Mouse (Mus musculus) adrenal gland, adult 18-20 months (tissue): ENCODE data around the gene Nol12. TPM values are rescaled to one million over a fixed set of nuclear protein-coding genes. Genes with fewer than 3 reads are reported as not detected.

Source experiments
- DNase-seq, 2 experiments: peaks; one replicate each; pipeline ENCODE4 v3.0.0; 2021 to 2022; ENCODE audit warnings: low spot score in 2 of 2
- microRNA-seq, 2 experiments: library from miRNA; unstranded; fragments of <30 nt; microRNA quantifications; one replicate each; pipeline ENCODE4 v1.2.0; 2021; ENCODE audit warnings: borderline number of aligned reads in 2 of 2
- total RNA-seq, 2 experiments: library from RNA; stranded (reverse); gene quantifications; 1 replicate in 1 of 2; 2 replicates in 1 of 2; pipeline ENCODE4 v1.2.3; 2021

The Nol12 gene
- total RNA-seq, 2 experiments from 2014 or later: 41.2 to 47.0 TPM

- DNase-seq: no peak
Observed at GRCm38 (mm10) chr15:78989152-78990092, 54.7 kb downstream of the Nol12 start.

DNA sequence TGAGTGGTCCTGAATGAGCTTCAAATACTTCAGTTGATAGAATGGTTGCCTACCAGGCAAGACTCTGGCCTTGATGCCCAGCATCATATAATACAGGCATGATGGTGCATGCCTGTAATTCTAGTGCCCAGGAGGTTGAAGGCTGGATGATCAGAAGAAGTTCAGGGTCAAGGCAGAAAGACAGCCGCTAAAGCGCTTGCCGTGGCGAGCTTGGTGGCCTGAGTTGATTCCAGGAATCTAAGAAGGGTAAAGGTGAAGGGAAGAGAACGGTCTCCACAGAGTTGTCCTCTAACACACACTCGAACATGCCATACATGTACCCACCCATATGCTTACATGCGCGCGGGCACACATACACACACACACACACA, 55.3 kb downstream of the Nol12 start:
- no peak for DNase-seq

GRCm38 (mm10) chr15:78990970-78991525, 56.3 kb downstream of the Nol12 start:
- no peak for DNase-seq

DNA sequence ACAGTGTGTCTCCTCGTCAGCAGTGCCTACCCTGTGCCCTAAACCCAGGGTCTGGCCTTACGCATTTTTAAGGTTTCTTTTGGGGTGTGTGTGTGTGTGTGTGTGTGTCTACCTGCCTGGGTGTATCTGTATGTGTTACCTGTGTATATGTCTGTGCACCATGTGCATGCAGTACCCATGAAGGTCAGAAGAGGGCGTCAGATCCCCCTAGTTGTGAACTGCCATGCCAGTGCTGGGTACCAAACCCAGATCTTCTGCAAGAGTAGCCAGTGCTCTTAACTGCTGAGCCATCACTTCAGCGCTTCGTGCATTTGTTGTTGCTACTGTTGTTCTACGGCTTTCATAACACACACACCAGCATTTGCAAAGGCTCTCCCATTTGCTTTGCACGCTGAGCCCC, 57.5 kb downstream of the Nol12 start:
- no peak for DNase-seq

GRCm38 (mm10) chr15:78992925-78993324, 58.2 kb downstream of the Nol12 start:
- DNase-seq: no peak

Small RNAs within 50 kb of the gene (microRNA-seq; reads per million reads assigned to microRNA genes)
- gene Mir6955: 0 to 0.47 reads per million in 2 experiments

Other genes with a start within 250 kb of the Nol12 start
- gene Elfn2, start 216.2 kb upstream of the Nol12 start, total RNA-seq: 1 to 10 TPM; 1.8 to 3.4 TPM
- gene Mfng, start 161.5 kb upstream of the Nol12 start, total RNA-seq: 10 to 100 TPM; 11.8 to 21.4 TPM
- gene Card10, start 131.9 kb upstream of the Nol12 start, total RNA-seq: 1 to 10 TPM; 5.6 to 8.1 TPM
- gene Cdc42ep1, start 92.3 kb upstream of the Nol12 start, total RNA-seq: 10 to 100 TPM; 36.2 to 53.1 TPM
- gene Lgals2, start 79.4 kb upstream of the Nol12 start, total RNA-seq: under 1 TPM in 1 of 2 experiments, not detected in 1; 0.54 TPM
- gene Gga1, start 57.7 kb upstream of the Nol12 start, total RNA-seq: 10 to 100 TPM; 55.2 to 57.2 TPM
- gene Gm49510, start 35.3 kb upstream of the Nol12 start, total RNA-seq: not detected
- gene Sh3bp1, start 35.2 kb upstream of the Nol12 start, total RNA-seq: 1 to 10 TPM; 4.1 to 6.5 TPM
- gene Pdxp, start 21.0 kb upstream of the Nol12 start, total RNA-seq: 1 to 10 TPM; 3.1 to 5.4 TPM
- gene Lgals1, start 8.2 kb upstream of the Nol12 start, total RNA-seq: 100 to 1,000 TPM; 300 to 824 TPM
- 100 to 1,000 TPM in 1 of 2 experiments, 10 to 100 TPM in 1; 97.1 to 105 TPM for gene Triobp, start 12.8 kb downstream of the Nol12 start, total RNA-seq
- gene H1f0, start 93.5 kb downstream of the Nol12 start, total RNA-seq: 100 to 1,000 TPM in 1 of 2 experiments, 10 to 100 TPM in 1; 86.2 to 101 TPM
- gene Galr3, start 107.0 kb downstream of the Nol12 start, total RNA-seq: under 1 TPM in 1 of 2 experiments, not detected in 1; 0.27 TPM
- 10 to 100 TPM; 23.9 to 26.5 TPM for gene Ankrd54, start 128.0 kb downstream of the Nol12 start, total RNA-seq
- gene Eif3l, start 140.2 kb downstream of the Nol12 start, total RNA-seq: 100 to 1,000 TPM; 136 to 139 TPM
- gene Micall1, start 174.0 kb downstream of the Nol12 start, total RNA-seq: 10 to 100 TPM; 39.0 to 45.5 TPM
- gene Polr2f, start 206.1 kb downstream of the Nol12 start, total RNA-seq: 100 to 1,000 TPM; 137 to 150 TPM
- 1 to 10 TPM; 7.2 to 8.2 TPM for gene 1700088E04Rik, start 206.3 kb downstream of the Nol12 start, total RNA-seq
- gene Sox10, start 230.3 kb downstream of the Nol12 start, total RNA-seq: 1 to 10 TPM in 1 of 2 experiments, under 1 TPM in 1; 0.76 to 2.4 TPM